Mouse (Mus musculus) activated CD4-positive, CD25-positive, alpha-beta regulatory T cell, adult 9 weeks (primary cell): ENCODE results near the gene Mylip. TPM values are rescaled to one million over a fixed set of nuclear protein-coding genes. Genes with fewer than 3 reads are reported as not detected.

Experiments used
- polyA plus RNA-seq: library from polyadenylated mRNA; unstranded; fragments of 100-300 nt; shearing (Covaris generic); gene quantifications from one replicate; pipeline ENCODE4 v1.2.1, GENCODE M21; 2017

Gene Mylip
- polyA plus RNA-seq: 26.0 TPM

GRCm38 (mm10) chr13:45389448-45390311 is at the start of gene Mylip:
Mylip (plus strand) TSS chr13:45389742.

Other genes starting within 250 kb of the Mylip start
- gene Gmpr, start 117.7 kb downstream of the Mylip start, polyA plus RNA-seq: not detected